Mouse (Mus musculus): ENCODE data around the gene Mrps12. TPM values are rescaled to one million over a fixed set of nuclear protein-coding genes. Genes with fewer than 3 reads are reported as not detected.
A peak's percentile ranks its signal among the peaks of the same experiment; 100 is the strongest.

Mrps12 gene
- 10 to 100 TPM; 34.4 to 34.8 TPM for total RNA-seq (2021)
- long read RNA-seq, experiment 1, transcript Mrps12-204 (2 exons, 883 nt), result major isoform, 19 of 35 reads
- long read RNA-seq, experiment 1, transcript Mrps12-201 (3 exons, 722 nt), result minor isoform, 15 of 35 reads
- long read RNA-seq, experiment 1, partial matches to known transcripts, result 0 of 35 reads
- long read RNA-seq, experiment 1, other reads (novel, unspliced or antisense), result 1 of 35 reads
- long read RNA-seq, experiment 2, transcript Mrps12-201 (3 exons, 722 nt), result major isoform, 20 of 32 reads
- long read RNA-seq, experiment 2, transcript Mrps12-204 (2 exons, 883 nt), result minor isoform, 5 of 32 reads
- long read RNA-seq, experiment 2, partial matches to known transcripts, result 3 of 32 reads
- long read RNA-seq, experiment 2, other reads (novel, unspliced or antisense), result 4 of 32 reads

GRCm38 (mm10) chr7:28741709-28742438, at the start of gene Mrps12, which contains the start of gene Sars2:
Gene Mrps12, minus strand, starts transcription at chr7:28741820.
Gene Sars2, plus strand, starts transcription at chr7:28741992.
- peak; percentile 91 to 92 for DNase-seq (ENCODE audit: low spot score in 2 of 2)

- no peak for DNase-seq (ENCODE audit: low spot score in 2 of 2)
These were observed 48.6 kb upstream of the Mrps12 start for GRCm38 (mm10) chr7:28790066-28790806.

- DNase-seq (ENCODE audit: low spot score in 2 of 2), result no peak
These were observed 47.6 kb upstream of the Mrps12 start for GRCm38 (mm10) chr7:28789235-28789634.

- DNase-seq (ENCODE audit: low spot score in 2 of 2), result no peak
These were observed 46.9 kb upstream of the Mrps12 start, which contains the start of gene Rinl for GRCm38 (mm10) chr7:28788307-28789195. Gene Rinl, plus strand, starts transcription at chr7:28788969.

GRCm38 (mm10) chr7:28787884-28788283, 46.3 kb upstream of the Mrps12 start:
- no peak for DNase-seq (ENCODE audit: low spot score in 2 of 2)

GRCm38 (mm10) chr7:28785161-28785560, 43.5 kb upstream of the Mrps12 start:
- no peak for DNase-seq (ENCODE audit: low spot score in 2 of 2)

- no peak for DNase-seq (ENCODE audit: low spot score in 2 of 2)
These were observed 39.6 kb upstream of the Mrps12 start for GRCm38 (mm10) chr7:28781261-28781663.

- DNase-seq (ENCODE audit: low spot score in 2 of 2), result no peak
These were observed 39.2 kb upstream of the Mrps12 start for GRCm38 (mm10) chr7:28780857-28781256.

GRCm38 (mm10) chr7:28780067-28780658, 38.5 kb upstream of the Mrps12 start:
- DNase-seq (ENCODE audit: low spot score in 2 of 2), result peak; percentile 85 to 92

- no peak for DNase-seq (ENCODE audit: low spot score in 2 of 2)
These were observed 37.2 kb upstream of the Mrps12 start for GRCm38 (mm10) chr7:28778825-28779224.

GRCm38 (mm10) chr7:28775129-28775528, 33.5 kb upstream of the Mrps12 start:
- no peak for DNase-seq (ENCODE audit: low spot score in 2 of 2)

GRCm38 (mm10) chr7:28774164-28774563, 32.5 kb upstream of the Mrps12 start:
- DNase-seq (ENCODE audit: low spot score in 2 of 2), result no peak

GRCm38 (mm10) chr7:28773163-28773562, 31.5 kb upstream of the Mrps12 start:
- no peak for DNase-seq (ENCODE audit: low spot score in 2 of 2)

- DNase-seq (ENCODE audit: low spot score in 2 of 2), result peak in 1 of 2 experiments; percentile 42
These were observed 30.2 kb upstream of the Mrps12 start for GRCm38 (mm10) chr7:28771867-28772266.

GRCm38 (mm10) chr7:28770309-28770708, 28.7 kb upstream of the Mrps12 start:
- no peak for DNase-seq (ENCODE audit: low spot score in 2 of 2)

- DNase-seq (ENCODE audit: low spot score in 2 of 2), result no peak
These were observed 27.9 kb upstream of the Mrps12 start for GRCm38 (mm10) chr7:28769414-28769958.

- no peak for DNase-seq (ENCODE audit: low spot score in 2 of 2)
These were observed 25.9 kb upstream of the Mrps12 start, which contains the start of gene Nfkbib for GRCm38 (mm10) chr7:28767462-28767965. Gene Nfkbib, minus strand, starts transcription at chr7:28767512.

GRCm38 (mm10) chr7:28766910-28767309, 25.3 kb upstream of the Mrps12 start:
- DNase-seq (ENCODE audit: low spot score in 2 of 2), result no peak

GRCm38 (mm10) chr7:28766173-28766879, 24.7 kb upstream of the Mrps12 start, which contains the start of gene Sirt2:
Gene Sirt2, plus strand, starts transcription at chr7:28766735.
- peak; percentile 89 to 94 for DNase-seq (ENCODE audit: low spot score in 2 of 2)
